Mouse (Mus musculus): ENCODE results near the gene Fgr. TPM values are rescaled to one million over a fixed set of nuclear protein-coding genes. Genes with fewer than 3 reads are reported as not detected.

Gene Fgr
- total RNA-seq, 2 experiments from 2014 or later, result 0.12 TPM; not detected in 1

GRCm38 (mm10) chr4:133039832-133040231, 65.9 kb downstream of the Fgr start:
- Histone ChIP-seq H3K27ac (no peak overlapping the region), H3K4me3 (peak overlapping the region; percentile 64)
- no peak for DNase-seq (ENCODE audit: low spot score in 2 of 2)
- no peak for TF ChIP-seq CTCF (conservative IDR thresholded peaks at IDR 0.05)

- Histone ChIP-seq H3K4me3 (no peak overlapping the region), H3K27ac (no peak overlapping the region)
- no peak for DNase-seq (ENCODE audit: low spot score in 2 of 2)
- no peak for TF ChIP-seq CTCF (conservative IDR thresholded peaks at IDR 0.05)
Measured at GRCm38 (mm10) chr4:133040241-133040904, 66.5 kb downstream of the Fgr start.

- Histone ChIP-seq H3K4me3 (peak overlapping the region; percentile 17; the same call in 1 of the 2 replicates), H3K27ac (peak overlapping the region; percentile 77)
- no peak for TF ChIP-seq CTCF (conservative IDR thresholded peaks at IDR 0.05)
Measured at GRCm38 (mm10) chr4:133042244-133042643, 68.3 kb downstream of the Fgr start.

GRCm38 (mm10) chr4:133042651-133043635, 69.0 kb downstream of the Fgr start:
- Histone ChIP-seq H3K27ac (peak overlapping the region; percentile 77), H3K4me3 (peak overlapping the region; percentile 17; the same call in 1 of the 2 replicates)
- peak in 1 of 2 experiments; percentile 68 for DNase-seq (ENCODE audit: low spot score in 2 of 2)
- no peak for TF ChIP-seq CTCF (conservative IDR thresholded peaks at IDR 0.05)

More at GRCm38 (mm10) chr4:133042244-133042643, 68.3 kb downstream of the Fgr start:
- no peak for DNase-seq (ENCODE audit: low spot score in 2 of 2)

- no peak for TF ChIP-seq CTCF (conservative IDR thresholded peaks at IDR 0.05)
- Histone ChIP-seq H3K27ac (peak overlapping the region; percentile 80), H3K4me3 (no peak overlapping the region)
- DNase-seq (ENCODE audit: low spot score in 2 of 2), result no peak
Measured at GRCm38 (mm10) chr4:133043798-133044646, 70.1 kb downstream of the Fgr start.

- DNase-seq (ENCODE audit: low spot score in 2 of 2), result no peak
- TF ChIP-seq CTCF (conservative IDR thresholded peaks at IDR 0.05), result no peak
- H3K4me3 ChIP-seq, result no peak overlapping the region
- H3K27ac ChIP-seq, result peak overlapping the region; percentile 80
Measured at GRCm38 (mm10) chr4:133044647-133045094, 70.8 kb downstream of the Fgr start.

- no peak for DNase-seq (ENCODE audit: low spot score in 2 of 2)
- Histone ChIP-seq H3K27ac (peak overlapping the region; percentile 80), H3K4me3 (no peak overlapping the region)
- TF ChIP-seq CTCF (conservative IDR thresholded peaks at IDR 0.05), result no peak
Measured at GRCm38 (mm10) chr4:133045771-133046474, 72.0 kb downstream of the Fgr start.

- no peak for TF ChIP-seq CTCF (conservative IDR thresholded peaks at IDR 0.05)
- H3K4me3 ChIP-seq, result no peak overlapping the region
- DNase-seq (ENCODE audit: low spot score in 2 of 2), result no peak
- peak overlapping the region; percentile 89 for H3K27ac ChIP-seq
Measured at GRCm38 (mm10) chr4:133046691-133047352, 72.9 kb downstream of the Fgr start.

- no peak overlapping the region; the same call in 1 of the 2 replicates for H3K4me3 ChIP-seq
- no peak for DNase-seq (ENCODE audit: low spot score in 2 of 2)
- peak overlapping the region; percentile 89 for H3K27ac ChIP-seq
- no peak for TF ChIP-seq CTCF (conservative IDR thresholded peaks at IDR 0.05)
Measured at GRCm38 (mm10) chr4:133047353-133048105, 73.6 kb downstream of the Fgr start.

- no peak for TF ChIP-seq CTCF (conservative IDR thresholded peaks at IDR 0.05)
- Histone ChIP-seq H3K4me3 (no peak overlapping the region; the same call in 1 of the 2 replicates), H3K27ac (peak overlapping the region; percentile 89)
- DNase-seq (ENCODE audit: low spot score in 2 of 2), result no peak
Measured at GRCm38 (mm10) chr4:133049071-133049920, 75.4 kb downstream of the Fgr start.

Measured in layer of hippocampus, adult 2 months (tissue).